Mouse (Mus musculus): ENCODE results near the gene Irf9.

DNA sequence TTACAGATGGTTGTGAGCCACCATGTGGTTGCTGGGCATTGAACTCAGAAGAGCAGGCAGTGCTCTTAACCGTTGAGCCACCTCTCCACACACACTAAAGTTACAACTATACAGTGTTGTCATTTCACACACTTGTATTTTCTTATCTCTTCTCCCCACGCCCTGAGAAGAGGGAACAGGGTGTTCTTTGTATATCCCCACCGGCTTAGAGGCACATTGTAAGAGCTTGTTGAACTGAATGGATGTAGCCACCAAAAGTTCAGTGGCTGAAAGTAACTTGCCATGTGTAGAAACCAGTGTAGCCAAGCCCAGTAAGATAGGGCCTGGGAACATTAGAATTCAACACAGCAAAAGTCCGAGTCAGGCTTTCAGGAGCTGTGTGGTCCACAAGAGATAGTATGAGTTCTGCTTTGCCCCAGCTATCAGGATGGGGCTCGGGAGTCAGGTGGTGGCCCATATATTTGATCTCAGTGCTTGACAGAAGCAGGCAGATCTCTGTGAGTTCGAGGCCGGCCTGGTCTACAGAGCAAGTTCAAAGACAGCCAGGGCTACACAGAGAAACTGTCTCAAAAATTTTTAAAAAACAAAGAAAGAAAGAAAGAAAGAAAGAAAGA, 11.3 kb downstream of the Irf9 start:
- TF ChIP-seq POLR2A (IDR thresholded peaks at IDR 0.05; ENCODE audit: control insufficient read depth in 1 of 2, insufficient read depth in 1 of 2, low read depth in 1 of 2, low read length in 2 of 2, poor library complexity in 1 of 2) (peak in 1 of 2 experiments; percentile 40; a peak in 1 of 4 replicates), CTCF (IDR thresholded peaks at IDR 0.05 in 2 of 3, conservative IDR thresholded peaks at IDR 0.05 in 1 of 3; ENCODE audit: control insufficient read depth in 1 of 3, insufficient read depth in 1 of 3, low read depth in 2 of 3, low read length in 3 of 3, poor library complexity in 1 of 3, severe bottlenecking in 1 of 3) (no peak), ZNF384 (IDR thresholded peaks at IDR 0.05; ENCODE audit: low read depth, low read length) (no peak), USF1 (IDR thresholded peaks at IDR 0.05; ENCODE audit: low read depth, low read length) (0 out of 2 replicates have a peak, but pooled peaks have one; percentile 51), GABPA (IDR thresholded peaks at IDR 0.05; ENCODE audit: low read depth, low read length) (no peak), TCF12 (IDR thresholded peaks at IDR 0.05; ENCODE audit: low read depth, low read length) (0 out of 2 replicates have a peak, but pooled peaks have one; percentile 2), MAFK (IDR thresholded peaks at IDR 0.05; ENCODE audit: borderline replicate concordance, low read depth, low read length) (no peak), BHLHE40 (IDR thresholded peaks at IDR 0.05; ENCODE audit: borderline replicate concordance, low read depth, low read length) (no peak), ZMIZ1 (IDR thresholded peaks at IDR 0.05; ENCODE audit: low read depth, low read length) (no peak), EP300 (IDR thresholded peaks at IDR 0.05; ENCODE audit: low read depth in 1 of 2, low read length in 2 of 2) (peak in 1 of 2 experiments; percentile 42; a peak in 2 of 4 replicates), MAX (IDR thresholded peaks at IDR 0.05; ENCODE audit: low read length) (no peak), MYB (IDR thresholded peaks at IDR 0.05; ENCODE audit: low read depth, low read length) (no peak)

All from MEL (cell line).